In genomic region chr16:5627117-5627909, GRCm38 (mm10) we compare ENCODE assay signal across 20 mouse cellular contexts.
A peak's percentile ranks its signal among the peaks of the same experiment; 100 is the strongest.
DNase-seq lines count a peak whose midpoint lies in the region; ATAC-seq and TF ChIP-seq lines count a peak whose summit lies in the region.
"Had no signal": no experiment of that assay in that cellular context is flagged by ENCODE, and none has a peak within 500 bp of the region (broad histone marks: within the 10 kb centered on the region; RNA-seq: fewer than 3 reads in every experiment).

No protein-coding gene starts in this region.

- ATAC-seq in Patski: peak; percentile 82
- no peak for ATAC-seq in liver, embryonic 12.5 days
- ATAC-seq: forebrain, embryonic 14.5 days; hindbrain, postnatal 0 days had no signal

- no peak overlapping the region for H3K27ac ChIP-seq in liver, embryonic 12.5 days
- H3K27ac ChIP-seq: embryonic facial prominence, embryonic 10.5 days; forebrain, embryonic 10.5 days; heart, embryonic 15.5 days; hindbrain, embryonic 13.5 days; hindbrain, postnatal 0 days had no signal

- DNase-seq in heart, adult 11 months: peak; percentile 4
- no peak for DNase-seq in heart, adult 9 months (ENCODE audit: low spot score in 2 of 2)
- peak; percentile 28 for DNase-seq in kidney, postnatal 10 days
- no peak for DNase-seq in kidney, adult 18-20 months
- DNase-seq in 3T3-L1 (ENCODE audit: low read depth, low spot score): peak; percentile 13
- DNase-seq in Patski (ENCODE audit: low read depth, low spot score): no peak
- DNase-seq: adrenal gland, postnatal 25 days; cerebellum, adult 2 months; cerebellum, postnatal 10 days; gastrocnemius, postnatal 36 days; heart, adult 18-20 months; heart, postnatal 14 days had no signal

- H3K4me3 ChIP-seq in liver, embryonic 12.5 days: no peak overlapping the region
- H3K4me3 ChIP-seq: embryonic facial prominence, embryonic 10.5 days; forebrain, embryonic 10.5 days; heart, embryonic 15.5 days; hindbrain, embryonic 13.5 days had no signal

- H3K36me3 ChIP-seq in liver, embryonic 12.5 days: no peaks in the 10 kb centered on the region
- H3K36me3 ChIP-seq: embryonic facial prominence, embryonic 10.5 days; forebrain, embryonic 10.5 days; heart, embryonic 15.5 days; hindbrain, embryonic 13.5 days had no signal

- in situ Hi-C loops in Patski (cut with MboI; ENCODE audit: low pct_unique_long_range_greater_than_20kb): no loop called here

- no peak overlapping the region for H3K4me2 ChIP-seq in liver, embryonic 12.5 days
- H3K4me2 ChIP-seq: heart, embryonic 11.5 days; heart, embryonic 15.5 days; hindbrain, embryonic 13.5 days had no signal

- 41% methylated on average over 5 of the region's 5 CpGs for WGBS in liver, embryonic 12.5 days (ENCODE audit: insufficient replicate concordance)

- TF ChIP-seq CTCF in Patski (IDR thresholded peaks at IDR 0.05): no peak

- no peaks in the 10 kb centered on the region for H3K4me1 ChIP-seq in liver, embryonic 12.5 days
- H3K4me1 ChIP-seq: forebrain, embryonic 10.5 days; heart, embryonic 15.5 days had no signal

- no peaks in the 10 kb centered on the region for H3K9me3 ChIP-seq in liver, embryonic 12.5 days (replicated peaks)
- H3K9me3 ChIP-seq: embryonic facial prominence, embryonic 10.5 days; forebrain, embryonic 10.5 days; heart, embryonic 15.5 days; hindbrain, embryonic 13.5 days had no signal

- POLR2A ChIA-PET in Patski (lab: Charles Lee): no interaction called here

- no peaks in the 10 kb centered on the region for H3K27me3 ChIP-seq in Patski
- H3K27me3 ChIP-seq in liver, embryonic 12.5 days (replicated peaks): no peaks in the 10 kb centered on the region
- H3K27me3 ChIP-seq: heart, embryonic 15.5 days; hindbrain, embryonic 13.5 days had no signal

- H3K9ac ChIP-seq in liver, embryonic 12.5 days: no peak overlapping the region
- H3K9ac ChIP-seq: heart, embryonic 15.5 days; hindbrain, embryonic 13.5 days had no signal

- CTCF ChIA-PET in Patski (lab: Charles Lee): no interaction called here

Comparison
In these comparisons a context has a peak if more than half of its experiments do, and no peak if none do; other contexts are left out.
1. DNase-seq: peak in heart, adult 11 months (single experiment), kidney, postnatal 10 days (single experiment) and 3T3-L1 (single experiment); none in heart, adult 9 months (0 of 2), kidney, adult 18-20 months (single experiment) and Patski (single experiment).